9 mouse cellular contexts compared by ENCODE assay signal in genomic region chr11:94716754-94717153, GRCm38 (mm10). TPM values are rescaled to one million over a fixed set of nuclear protein-coding genes. Genes with fewer than 3 reads are reported as not detected.
DNase-seq lines count a peak whose midpoint lies in the region; ATAC-seq and TF ChIP-seq lines count a peak whose summit lies in the region.
"Had no signal": no experiment of that assay in that cellular context is flagged by ENCODE, and none has a peak within 500 bp of the region (broad histone marks: within the 10 kb centered on the region; RNA-seq: fewer than 3 reads in every experiment).

No protein-coding gene starts in this region.

- H3K27me3 ChIP-seq in embryonic facial prominence, embryonic 15.5 days: no peaks in the 10 kb centered on the region
- no peaks in the 10 kb centered on the region for H3K27me3 ChIP-seq in liver, embryonic 14.5 days (ENCODE audit: control insufficient read depth, insufficient read depth, low read length)
- no peaks in the 10 kb centered on the region; the same call in 1 of the 2 replicates for H3K27me3 ChIP-seq in neural tube, embryonic 15.5 days (replicated peaks)

- no peak for TF ChIP-seq EP300 in liver, embryonic 14.5 days (IDR thresholded peaks at IDR 0.05; ENCODE audit: low read depth)

- no peak overlapping the region for H3K9ac ChIP-seq in embryonic facial prominence, embryonic 15.5 days
- no peak overlapping the region for H3K9ac ChIP-seq in liver, embryonic 14.5 days (replicated peaks)
- no peak overlapping the region for H3K9ac ChIP-seq in neural tube, embryonic 15.5 days (replicated peaks)

- WGBS in embryonic facial prominence, embryonic 15.5 days: 14% methylated on average over 9 of the region's 9 CpGs
- WGBS in liver, embryonic 14.5 days (ENCODE audit: insufficient replicate concordance): 7% methylated on average over 9 of the region's 9 CpGs
- WGBS in neural tube, embryonic 15.5 days: 10% methylated on average over 9 of the region's 9 CpGs

- no peaks in the 10 kb centered on the region for H3K36me3 ChIP-seq in embryonic facial prominence, embryonic 15.5 days
- H3K36me3 ChIP-seq in liver, embryonic 14.5 days (replicated peaks; ENCODE audit: control insufficient read depth, insufficient read depth, low read depth): no peaks in the 10 kb centered on the region
- no peaks in the 10 kb centered on the region for H3K36me3 ChIP-seq in neural tube, embryonic 15.5 days

- no peak overlapping the region for H3K4me3 ChIP-seq in embryonic facial prominence, embryonic 15.5 days (replicated peaks)
- H3K4me3 ChIP-seq in liver, embryonic 14.5 days (ENCODE audit: insufficient read depth in 1 of 2, low read depth in 2 of 2, low read length in 2 of 2): no peak overlapping the region
- no peak overlapping the region for H3K4me3 ChIP-seq in neural tube, embryonic 15.5 days (replicated peaks)

- H3K27ac ChIP-seq in embryonic facial prominence, embryonic 15.5 days (replicated peaks): no peak overlapping the region
- no peak overlapping the region for H3K27ac ChIP-seq in liver, embryonic 14.5 days
- no peak overlapping the region for H3K27ac ChIP-seq in neural tube, embryonic 15.5 days (replicated peaks)

- ATAC-seq in embryonic facial prominence, embryonic 15.5 days (ENCODE audit: insufficient number of reproducible peaks, low FRiP score, low TSS enrichment, low read depth): peak; percentile 16; the same call in 1 of the 2 replicates
- peak; percentile 67 for ATAC-seq in inflammation-experienced regulatory T-cells, adult 6 months
- no peak for ATAC-seq in liver, embryonic 14.5 days (ENCODE audit: insufficient read depth)
- no peak for ATAC-seq in neural tube, embryonic 15.5 days (ENCODE audit: low FRiP score)

- H3K4me2 ChIP-seq in embryonic facial prominence, embryonic 15.5 days (replicated peaks): 0 out of 2 replicates have a peak overlapping the region, but pooled peaks have one; percentile 2
- 0 out of 2 replicates have a peak overlapping the region, but pooled peaks have one; percentile 13 for H3K4me2 ChIP-seq in liver, embryonic 14.5 days (ENCODE audit: low read depth)
- H3K4me2 ChIP-seq in neural tube, embryonic 15.5 days: peak overlapping the region; percentile 19; the same call in 1 of the 2 replicates

- H3K9me3 ChIP-seq in embryonic facial prominence, embryonic 15.5 days (replicated peaks): no peaks in the 10 kb centered on the region
- H3K9me3 ChIP-seq in liver, embryonic 14.5 days (ENCODE audit: control insufficient read depth, low read length): no peaks in the 10 kb centered on the region
- H3K9me3 ChIP-seq in neural tube, embryonic 15.5 days (replicated peaks): no peaks in the 10 kb centered on the region

- peak; percentile 14 for DNase-seq in gastrocnemius, adult 18-20 months (ENCODE audit: low spot score)
- DNase-seq in gastrocnemius, postnatal 4 days (ENCODE audit: low spot score in 2 of 2): no peak
- DNase-seq in adrenal gland, adult 8-10 months: peak; percentile 8
- peak in 1 of 3 experiments; percentile 4 for DNase-seq in liver, embryonic 14.5 days (ENCODE audit: low read depth in 3 of 3, low spot score in 3 of 3)
- DNase-seq in B cell, adult 2 months: no peak

- H3K4me1 ChIP-seq in embryonic facial prominence, embryonic 15.5 days: peaks cover 30% of the 10 kb centered on the region
- H3K4me1 ChIP-seq in liver, embryonic 14.5 days (replicated peaks; ENCODE audit: control insufficient read depth in 2 of 2, insufficient read depth in 2 of 2, low read length in 1 of 2): no peaks in the 10 kb centered on the region; a peak in 1 of 4 replicates
- peaks cover 11% of the 10 kb centered on the region for H3K4me1 ChIP-seq in neural tube, embryonic 15.5 days

- TF ChIP-seq CTCF in liver, embryonic 14.5 days (IDR thresholded peaks at IDR 0.05; ENCODE audit: low read depth): peak; percentile 52

RNA-seq across cellular contexts. Expression of gene Gm11541, which starts 12.5 kb away (rescaled TPM):
- not detected for total RNA-seq in gastrocnemius, adult 18-20 months (2021)
- total RNA-seq in gastrocnemius, postnatal 4 days (2021): not detected
- total RNA-seq in adrenal gland, adult 8-10 months (2022): not detected
- polyA plus RNA-seq in embryonic facial prominence, embryonic 15.5 days (2015; fragmentation: Nextera tagmentation; extraction: Ambion mirVana): 0.45 and 0.79 TPM in 2 replicates
- not detected for polyA plus RNA-seq in inflammation-experienced regulatory T-cells, adult 6 months (2017; shearing (Covaris generic))
- polyA plus RNA-seq in liver, embryonic 14.5 days (2012; rRNA removed): not detected in 2 replicates
- polyA plus RNA-seq in liver, embryonic 14.5 days (2014; fragmentation: Nextera tagmentation; extraction: Ambion mirVana): not detected in 2 replicates
- polyA plus RNA-seq in neural tube, embryonic 15.5 days (2015; fragmentation: Nextera tagmentation; extraction: Ambion mirVana): 0.24 TPM in 1 of 2 replicates, not detected in the other
- total RNA-seq: layer of hippocampus, adult 18-20 months had no signal

RNA-seq across cellular contexts. Expression of gene Cdc34b, which starts 24.8 kb away (rescaled TPM):
- total RNA-seq in gastrocnemius, adult 18-20 months (2021): 1 to 10 TPM; 1.1 to 1.3 TPM
- total RNA-seq in gastrocnemius, postnatal 4 days (2021): 1 to 10 TPM in 1 of 2 experiments, under 1 TPM in 1; 0.98 to 1.3 TPM
- total RNA-seq in adrenal gland, adult 8-10 months (2022): under 1 TPM in 2 of 4 experiments, not detected in 2; 0.41 to 0.56 TPM
- polyA plus RNA-seq in embryonic facial prominence, embryonic 15.5 days (2015; fragmentation: Nextera tagmentation; extraction: Ambion mirVana): not detected in 2 replicates
- under 1 TPM in 1 of 3 experiments, not detected in 2; 0.42 TPM for polyA plus RNA-seq in inflammation-experienced regulatory T-cells, adult 6 months (2017; shearing (Covaris generic))
- 0.03 TPM in 1 of 2 replicates, not detected in the other for polyA plus RNA-seq in liver, embryonic 14.5 days (2012; rRNA removed)
- polyA plus RNA-seq in liver, embryonic 14.5 days (2014; fragmentation: Nextera tagmentation; extraction: Ambion mirVana): 0.08 TPM in 1 of 2 replicates, not detected in the other
- not detected in 2 replicates for polyA plus RNA-seq in neural tube, embryonic 15.5 days (2015; fragmentation: Nextera tagmentation; extraction: Ambion mirVana)

RNA-seq across cellular contexts. Expression of gene Xylt2, which starts 39.4 kb away (rescaled TPM):
- 1 to 10 TPM; 2.9 TPM for total RNA-seq in gastrocnemius, adult 18-20 months (2021)
- total RNA-seq in gastrocnemius, postnatal 4 days (2021): 10 to 100 TPM; 17.4 to 18.6 TPM
- 10 to 100 TPM; 13.4 to 24.5 (median 18.0) TPM for total RNA-seq in adrenal gland, adult 8-10 months (2022)
- polyA plus RNA-seq in embryonic facial prominence, embryonic 15.5 days (2015; fragmentation: Nextera tagmentation; extraction: Ambion mirVana): 26.3 and 27.3 TPM in 2 replicates
- polyA plus RNA-seq in inflammation-experienced regulatory T-cells, adult 6 months (2017; shearing (Covaris generic)): 1 to 10 TPM; 3.2 to 7.4 (median 7.0) TPM
- polyA plus RNA-seq in liver, embryonic 14.5 days (2012; rRNA removed): 2.8 and 3.6 TPM in 2 replicates
- polyA plus RNA-seq in liver, embryonic 14.5 days (2014; fragmentation: Nextera tagmentation; extraction: Ambion mirVana): 1.8 and 2.7 TPM in 2 replicates
- 15.4 and 16.8 TPM in 2 replicates for polyA plus RNA-seq in neural tube, embryonic 15.5 days (2015; fragmentation: Nextera tagmentation; extraction: Ambion mirVana)

Comparison
In these comparisons a context has a peak if more than half of its experiments do, and no peak if none do; other contexts are left out.
1. DNase-seq: peak in gastrocnemius, adult 18-20 months (single experiment) and adrenal gland, adult 8-10 months (single experiment); none in gastrocnemius, postnatal 4 days (0 of 2) and B cell, adult 2 months (0 of 2).
2. ATAC-seq: peak in embryonic facial prominence, embryonic 15.5 days (single experiment) and inflammation-experienced regulatory T-cells, adult 6 months (single experiment); none in liver, embryonic 14.5 days (single experiment) and neural tube, embryonic 15.5 days (single experiment).
3. Peak in every context shown above with its lines, with median percentiles within 50 percentile points of each other: H3K4me2 ChIP-seq.